Mouse (Mus musculus): ENCODE measurements around the gene Ccl11. TPM values are rescaled to one million over a fixed set of nuclear protein-coding genes. Genes with fewer than 3 reads are reported as not detected.

Ccl11 gene
- polyA plus RNA-seq, 1 experiment, result 1.1 TPM

DNA sequence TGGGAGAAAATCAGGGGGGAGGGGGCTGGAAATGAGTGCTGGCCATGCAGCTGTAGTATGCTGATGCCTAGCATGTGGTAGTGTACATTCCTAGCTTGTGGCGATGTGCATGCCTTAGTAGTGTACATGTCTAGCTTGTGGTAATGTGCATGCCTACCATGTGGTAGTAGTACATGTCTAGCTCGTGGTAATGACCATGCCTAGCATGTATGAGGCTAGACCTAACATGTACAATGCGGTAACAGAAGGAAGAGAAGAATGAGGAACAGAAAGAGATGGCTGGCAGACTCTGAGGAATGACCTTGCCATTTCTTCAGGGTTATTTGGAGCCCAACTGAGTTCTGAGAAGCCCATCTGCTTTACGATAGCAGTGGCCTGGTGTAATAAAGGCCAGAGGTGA is 43.5 kb downstream of the Ccl11 start:
- no peak overlapping the region for H3K4me3 ChIP-seq (ENCODE audit: extremely low read depth, insufficient read depth, insufficient read length)
- no peaks in the 10 kb centered on the region for H3K27me3 ChIP-seq (ENCODE audit: control insufficient read depth, insufficient read depth, low read length)
- no peak overlapping the region for H3K27ac ChIP-seq (ENCODE audit: insufficient read depth, low read length)
- no peak for DNase-seq (ENCODE audit: low read depth in 1 of 2, low spot score in 2 of 2)
- WGBS, result 72% methylated on average over 4 of the region's 4 CpGs
- H3K4me1 ChIP-seq (ENCODE audit: control insufficient read depth, insufficient read depth, insufficient read length), result no peaks in the 10 kb centered on the region
- TF ChIP-seq POLR2A (IDR thresholded peaks at IDR 0.05; ENCODE audit: low read depth, low read length) (no peak), CTCF (IDR thresholded peaks at IDR 0.05; ENCODE audit: extremely low read depth, insufficient read depth, insufficient read length, insufficient replicate concordance) (no peak)
- no peaks in the 10 kb centered on the region for H3K36me3 ChIP-seq (ENCODE audit: control insufficient read depth, insufficient read depth, low read length)

DNA sequence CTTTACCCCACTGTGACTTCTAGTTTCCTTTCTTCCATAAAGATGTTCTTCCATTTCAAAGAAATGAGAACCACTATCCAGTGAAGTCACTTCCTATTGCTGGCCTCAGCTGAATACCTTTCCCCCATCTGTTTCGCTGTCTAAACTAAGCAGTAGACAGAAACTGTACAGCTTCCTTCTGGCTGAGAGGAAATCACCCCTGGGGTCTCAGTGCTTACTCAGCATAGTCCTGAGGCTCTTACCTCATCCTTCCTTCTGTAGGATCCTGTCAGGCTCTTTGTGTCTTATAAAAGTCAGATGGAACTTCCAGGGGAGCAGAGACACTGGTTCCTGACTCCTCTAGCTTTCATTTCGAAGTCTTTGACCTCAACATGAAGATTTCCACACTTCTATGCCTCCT is 43.9 kb downstream of the Ccl11 start, which contains the start of gene Ccl12:
Ccl12 (plus strand) TSS at position 317 of the 400 bp plus-strand sequence.
- Histone ChIP-seq H3K4me3 (ENCODE audit: extremely low read depth, insufficient read depth, insufficient read length) (no peak within 1 kb of the TSS), H3K36me3 (ENCODE audit: control insufficient read depth, insufficient read depth, low read length) (no peaks in the 10 kb centered on the region), H3K27ac (ENCODE audit: insufficient read depth, low read length) (no peak within 1 kb of the TSS), H3K4me1 (ENCODE audit: control insufficient read depth, insufficient read depth, insufficient read length) (no peaks in the 10 kb centered on the region), H3K27me3 (ENCODE audit: control insufficient read depth, insufficient read depth, low read length) (no peaks in the 10 kb centered on the region)
- DNase-seq (ENCODE audit: low read depth in 1 of 2, low spot score in 2 of 2), result no peak
- WGBS, result 47% methylated on average over 2 of the region's 2 CpGs
- no peak for TF ChIP-seq POLR2A (IDR thresholded peaks at IDR 0.05; ENCODE audit: low read depth, low read length)
- TF ChIP-seq CTCF (IDR thresholded peaks at IDR 0.05; ENCODE audit: extremely low read depth, insufficient read depth, insufficient read length, insufficient replicate concordance), result no peak

DNA sequence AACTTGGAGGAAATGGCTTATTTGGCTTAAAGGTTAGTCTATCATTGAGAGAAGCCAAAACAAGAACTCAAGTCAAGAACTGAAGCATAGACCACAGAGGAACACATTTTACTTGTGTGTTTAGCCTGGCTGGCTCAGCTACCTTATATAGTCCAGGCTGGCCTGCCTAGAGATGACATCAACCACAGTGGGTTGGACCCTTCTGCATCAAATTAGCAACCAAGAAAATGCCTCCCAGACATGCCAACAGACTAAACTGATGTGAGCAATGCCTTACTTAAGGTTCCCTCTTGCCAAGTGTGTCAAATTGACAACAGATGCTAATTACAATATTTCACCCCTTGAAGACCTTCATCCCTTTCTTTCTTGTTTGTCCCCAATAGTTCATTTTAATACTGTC is 52.0 kb downstream of the Ccl11 start:
- Histone ChIP-seq H3K27me3 (ENCODE audit: control insufficient read depth, insufficient read depth, low read length) (no peaks in the 10 kb centered on the region), H3K27ac (ENCODE audit: insufficient read depth, low read length) (no peak overlapping the region), H3K4me1 (ENCODE audit: control insufficient read depth, insufficient read depth, insufficient read length) (no peaks in the 10 kb centered on the region), H3K4me3 (ENCODE audit: extremely low read depth, insufficient read depth, insufficient read length) (no peak overlapping the region), H3K36me3 (ENCODE audit: control insufficient read depth, insufficient read depth, low read length) (no peaks in the 10 kb centered on the region)
- TF ChIP-seq POLR2A (IDR thresholded peaks at IDR 0.05; ENCODE audit: low read depth, low read length) (no peak), CTCF (IDR thresholded peaks at IDR 0.05; ENCODE audit: extremely low read depth, insufficient read depth, insufficient read length, insufficient replicate concordance) (no peak)
- no peak for DNase-seq (ENCODE audit: low read depth in 1 of 2, low spot score in 2 of 2)

DNA sequence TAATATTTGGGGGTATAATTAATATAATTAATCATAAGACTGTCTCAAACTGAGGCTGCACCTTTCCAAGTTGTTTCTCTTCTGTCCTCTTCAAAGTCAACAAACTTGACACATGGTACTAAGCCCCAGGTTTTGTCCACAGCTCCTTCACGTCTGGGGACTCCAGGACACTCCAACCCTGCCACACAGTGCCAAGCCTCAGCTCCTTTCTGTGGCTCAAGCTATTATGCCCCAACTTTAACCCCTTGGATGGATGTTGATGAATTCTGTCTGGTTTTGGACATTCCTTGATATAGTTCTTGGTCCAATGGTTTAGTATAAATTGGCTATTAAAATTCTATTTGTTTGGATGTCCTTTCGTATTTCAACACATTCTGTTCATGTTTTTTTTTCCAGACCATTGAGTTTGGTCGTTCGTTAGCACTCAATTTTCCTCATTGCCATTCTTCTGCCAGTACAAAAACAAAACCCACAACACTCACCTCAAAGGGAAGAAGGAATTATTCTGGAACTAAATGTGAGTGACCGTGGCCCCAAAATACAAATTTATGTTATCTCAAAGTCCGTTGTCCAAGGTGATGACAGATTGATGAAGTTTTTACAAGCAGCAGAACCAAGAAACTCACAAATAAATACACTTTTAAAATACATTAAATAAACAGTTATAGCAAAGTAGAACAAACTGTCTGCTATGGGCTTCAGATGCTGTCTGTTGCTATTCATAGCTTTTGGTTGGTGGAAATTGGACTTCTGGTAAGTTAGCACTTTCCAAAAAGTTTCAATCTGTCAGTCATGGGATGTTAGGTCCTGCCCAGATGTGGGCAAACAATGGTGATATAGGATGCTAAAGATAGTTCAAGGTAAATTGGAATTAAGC is 53.0 kb downstream of the Ccl11 start:
- DNase-seq (ENCODE audit: low read depth in 1 of 2, low spot score in 2 of 2), result no peak
- H3K27me3 ChIP-seq (ENCODE audit: control insufficient read depth, insufficient read depth, low read length), result no peaks in the 10 kb centered on the region
- H3K36me3 ChIP-seq (ENCODE audit: control insufficient read depth, insufficient read depth, low read length), result no peaks in the 10 kb centered on the region
- no peak overlapping the region for H3K4me3 ChIP-seq (ENCODE audit: extremely low read depth, insufficient read depth, insufficient read length)
- TF ChIP-seq CTCF (IDR thresholded peaks at IDR 0.05; ENCODE audit: extremely low read depth, insufficient read depth, insufficient read length, insufficient replicate concordance), result no peak
- TF ChIP-seq POLR2A (IDR thresholded peaks at IDR 0.05; ENCODE audit: low read depth, low read length), result no peak
- no peak overlapping the region for H3K27ac ChIP-seq (ENCODE audit: insufficient read depth, low read length)
- H3K4me1 ChIP-seq (ENCODE audit: control insufficient read depth, insufficient read depth, insufficient read length), result no peaks in the 10 kb centered on the region
- WGBS, result 74% methylated on average over 6 of the region's 6 CpGs

Other genes starting within 250 kb of the Ccl11 start
- not detected in 2 replicates for gene 5530401A14Rik, start 197.2 kb upstream of the Ccl11 start, polyA plus RNA-seq (2012; rRNA removed)
- gene Asic2, start 89.4 kb upstream of the Ccl11 start, polyA plus RNA-seq (2012; rRNA removed), result 0.46 and 0.56 TPM in 2 replicates
- gene Ccl2, start 22.3 kb upstream of the Ccl11 start, polyA plus RNA-seq (2012; rRNA removed), result 1.4 and 2.3 TPM in 2 replicates
- not detected in 2 replicates for gene Gm17268, start 19.3 kb upstream of the Ccl11 start, polyA plus RNA-seq (2012; rRNA removed)
- not detected in 2 replicates for gene Ccl7, start 12.1 kb upstream of the Ccl11 start, polyA plus RNA-seq (2012; rRNA removed)
- gene Ccl12, start 44.0 kb downstream of the Ccl11 start, polyA plus RNA-seq (2012; rRNA removed), result 0.42 TPM in 1 of 2 replicates, not detected in the other
- gene Ccl8, start 57.4 kb downstream of the Ccl11 start, polyA plus RNA-seq (2012; rRNA removed), result 0.61 TPM in 1 of 2 replicates, not detected in the other
- 0.31 TPM in 1 of 2 replicates, not detected in the other for gene Ccl1, start 247.9 kb downstream of the Ccl11 start, polyA plus RNA-seq (2012; rRNA removed)